Mouse (Mus musculus) hindbrain, embryonic 13.5 days (tissue): ENCODE results near the gene Unc119. TPM values are rescaled to one million over a fixed set of nuclear protein-coding genes. Genes with fewer than 3 reads are reported as not detected.

ENCODE experiments used
- ATAC-seq: fragments of 200-750 bp; cut with Nextera tagmentation; 2 replicates; pipeline ENCODE4 v1.8.0; 2017; ENCODE audit warnings: moderate TSS enrichment; ENCODE audit not compliant: low FRiP score
- H3K27ac ChIP-seq: fragments of 300-500 bp; sonication (generic); 2 replicates; pipeline ENCODE4 v1.5.1; 2015; ENCODE audit warnings: inconsistent platforms, mild to moderate bottlenecking, moderate library complexity
- H3K27me3 ChIP-seq: fragments of 300-500 bp; sonication (generic); 2 replicates; pipeline ENCODE4 v1.6.1; 2015; ENCODE audit warnings: mild to moderate bottlenecking, inconsistent platforms
- H3K36me3 ChIP-seq: fragments of 300-500 bp; sonication (generic); 2 replicates; pipeline ENCODE4 v1.6.1; 2015; ENCODE audit warnings: mild to moderate bottlenecking, inconsistent platforms
- H3K4me1 ChIP-seq: fragments of 300-500 bp; sonication (generic); replicated peaks from 2 replicates; pipeline ENCODE4 v1.6.1; 2015; ENCODE audit warnings: inconsistent platforms
- H3K4me2 ChIP-seq: fragments of 300-500 bp; sonication (generic); 2 replicates; pipeline ENCODE4 v1.6.1; 2015; ENCODE audit warnings: inconsistent platforms, mild to moderate bottlenecking, moderate library complexity
- H3K4me3 ChIP-seq: fragments of 300-500 bp; sonication (generic); 2 replicates; pipeline ENCODE4 v1.5.1; 2015; ENCODE audit warnings: mild to moderate bottlenecking, inconsistent platforms
- H3K9ac ChIP-seq: fragments of 300-500 bp; sonication (generic); 2 replicates; pipeline ENCODE4 v1.6.1; 2015; ENCODE audit warnings: mild to moderate bottlenecking, inconsistent platforms
- H3K9me3 ChIP-seq: fragments of 300-500 bp; sonication (generic); 2 replicates; pipeline ENCODE4 v1.6.1; 2016; ENCODE audit warnings: inconsistent platforms
- WGBS: fragments of 180-500 bp; shearing (Covaris S2); methylation state at CpG from one replicate; pipeline ENCODE4 v1.1.7; 2015; 5-methylcytosine and 5-hydroxymethylcytosine counted together
- polyA plus RNA-seq: library from polyadenylated mRNA; unstranded; fragments of >200 nt; fragmentation: Nextera tagmentation; extraction: Ambion mirVana; gene quantifications from 2 replicates; pipeline ENCODE4 v1.2.1, GENCODE M21; 2015

The Unc119 gene
- polyA plus RNA-seq: 75.1 and 76.7 TPM in 2 replicates

DNA sequence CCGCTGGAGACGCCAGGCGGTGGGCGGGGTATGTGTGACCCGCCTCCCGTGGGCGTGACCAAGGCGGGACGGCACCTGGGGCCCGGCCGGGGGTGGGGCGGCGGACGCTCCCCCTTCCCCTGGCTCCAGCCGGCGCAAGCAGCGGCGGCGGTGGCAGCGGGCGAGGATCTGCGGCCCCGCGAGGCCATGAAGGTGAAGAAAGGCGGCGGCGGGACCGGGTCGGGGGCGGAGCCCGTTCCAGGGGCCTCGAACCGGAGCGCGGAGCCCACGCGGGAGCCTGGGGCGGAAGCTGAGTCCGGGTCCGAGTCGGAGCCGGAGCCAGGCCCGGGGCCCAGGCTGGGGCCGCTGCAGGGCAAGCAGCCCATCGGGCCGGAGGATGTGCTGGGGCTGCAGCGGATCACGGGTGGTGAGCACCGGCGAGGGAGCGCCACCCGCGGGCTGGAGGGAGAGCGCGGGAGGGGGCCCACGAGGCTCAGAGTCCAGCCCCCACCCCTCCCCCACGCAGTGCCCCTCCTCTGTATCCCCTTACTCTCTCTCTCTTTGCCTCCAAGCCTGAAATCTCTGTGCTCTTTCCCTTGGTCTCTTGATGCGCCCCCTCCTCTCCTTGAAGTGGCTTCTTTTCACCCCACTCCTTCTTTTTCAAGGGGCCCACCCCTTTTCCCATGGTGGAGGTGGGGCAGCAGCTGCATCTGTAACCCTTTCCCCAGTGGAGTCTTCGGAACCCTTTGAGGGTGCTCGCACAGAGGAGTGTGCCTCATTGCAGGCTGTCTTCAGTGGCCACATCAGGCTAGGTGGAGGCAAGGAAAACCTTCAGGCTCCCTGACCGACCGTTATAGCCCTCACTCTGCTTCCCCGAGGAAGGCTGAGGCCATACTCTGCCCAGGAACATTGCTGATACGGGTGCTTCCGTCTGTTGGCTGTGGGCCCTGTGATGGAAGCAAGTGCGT, at the start of gene Unc119:
Gene Unc119, plus strand, starts transcription at position 102 of the 947 bp plus-strand sequence.
- Histone ChIP-seq H3K9me3 (no peaks in the 10 kb centered on the region), H3K27ac (peak within 1 kb of the TSS; percentile 92), H3K4me3 (peak within 1 kb of the TSS; percentile 90), H3K9ac (peak within 1 kb of the TSS; percentile 98), H3K4me1 (peaks cover 46% of the 10 kb centered on the region), H3K36me3 (peaks cover 43% of the 10 kb centered on the region), H3K4me2 (peak within 1 kb of the TSS; percentile 73), H3K27me3 (no peaks in the 10 kb centered on the region)
- 2% methylated on average over 59 of the region's 66 CpGs for WGBS
- peak; percentile 77 for ATAC-seq

DNA sequence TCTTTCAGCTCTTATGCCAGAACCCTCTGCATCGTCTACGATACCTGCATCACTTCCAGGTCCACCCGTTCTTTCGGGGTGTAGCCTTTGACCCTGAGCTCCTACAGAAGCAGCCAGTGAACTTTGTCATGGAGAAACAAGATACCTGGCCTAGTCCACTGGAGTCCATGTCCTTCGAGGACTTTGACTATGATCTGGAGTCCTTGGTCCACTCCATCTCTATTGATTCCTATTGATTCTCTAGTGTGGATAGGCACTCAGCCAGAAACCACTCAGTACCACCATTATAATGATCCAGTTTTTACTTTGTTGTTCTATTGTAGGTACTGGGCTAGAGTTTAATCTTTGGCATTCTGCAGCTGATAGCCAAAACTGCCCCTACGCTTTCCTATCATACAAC, 48.7 kb upstream of the Unc119 start:
- Histone ChIP-seq H3K4me3 (no peak overlapping the region), H3K9me3 (no peaks in the 10 kb centered on the region), H3K27ac (no peak overlapping the region), H3K4me2 (no peak overlapping the region), H3K27me3 (no peaks in the 10 kb centered on the region), H3K4me1 (no peaks in the 10 kb centered on the region), H3K36me3 (peaks cover 49% of the 10 kb centered on the region), H3K9ac (no peak overlapping the region)
- ATAC-seq: no peak
- WGBS: 97% methylated on average over 6 of the region's 6 CpGs

DNA sequence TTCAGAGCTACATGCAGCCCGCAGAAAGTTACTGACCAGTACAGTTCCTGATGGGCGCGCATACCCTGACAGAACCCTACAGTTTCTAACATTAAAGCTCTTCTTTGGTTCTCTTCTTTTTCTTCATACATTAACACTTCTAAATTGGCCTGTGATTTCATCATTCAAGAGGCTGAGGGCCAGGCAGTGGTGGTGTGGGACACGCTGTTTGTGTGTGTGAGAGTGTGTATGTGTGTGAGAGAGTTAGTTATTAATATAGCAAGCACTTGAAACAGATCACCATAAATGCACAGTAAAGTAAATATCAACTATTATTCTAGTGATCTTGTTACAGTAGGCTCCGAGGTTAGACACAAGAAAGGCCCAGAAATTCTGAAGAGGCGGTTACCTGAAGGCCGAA, 42.4 kb upstream of the Unc119 start:
- Histone ChIP-seq H3K27me3 (no peaks in the 10 kb centered on the region), H3K27ac (peak overlapping the region; percentile 58), H3K4me3 (peak overlapping the region; percentile 60), H3K4me2 (peak overlapping the region; percentile 99), H3K9me3 (no peaks in the 10 kb centered on the region), H3K36me3 (0 out of 2 replicates have a peak, but pooled peaks cover 12% of the 10 kb centered on the region), H3K9ac (peak overlapping the region; percentile 64), H3K4me1 (peaks cover 10% of the 10 kb centered on the region)
- WGBS: 67% methylated on average over 7 of the region's 7 CpGs
- ATAC-seq: peak; percentile 36

DNA sequence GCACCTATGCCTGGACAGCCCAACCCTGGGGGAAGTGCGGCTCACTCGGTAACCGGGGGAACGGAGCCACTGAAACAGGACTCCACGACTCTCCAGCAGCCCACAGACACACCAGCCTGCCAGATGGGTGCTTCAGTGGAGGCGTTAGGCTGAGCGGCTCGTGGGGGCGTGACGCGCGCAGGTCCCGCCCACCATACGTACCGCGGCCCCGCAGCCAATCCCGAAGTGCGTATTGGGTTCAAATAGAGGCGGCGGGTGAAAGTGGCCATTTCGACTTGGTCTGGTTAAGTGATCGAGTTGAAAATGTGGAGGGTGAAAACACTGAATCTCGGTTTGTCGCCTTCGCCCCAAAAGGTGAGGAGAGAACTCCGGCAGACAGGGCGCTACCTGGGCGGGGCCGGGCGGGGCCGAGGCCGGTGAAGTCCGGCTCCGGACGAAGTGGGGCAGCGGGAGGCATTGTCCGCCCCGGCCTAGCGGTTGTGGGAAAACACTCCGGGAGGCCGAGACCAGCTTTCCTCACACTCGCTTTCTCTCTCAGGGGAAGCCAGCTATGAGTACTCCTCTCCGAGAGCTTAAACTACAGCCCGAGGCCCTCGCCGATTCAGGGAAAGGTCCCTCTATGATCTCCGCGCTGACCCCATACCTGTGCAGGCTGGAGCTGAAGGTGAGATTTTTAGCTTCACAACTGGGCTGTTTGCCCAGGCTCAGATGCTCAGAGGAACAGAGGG, 41.8 kb upstream of the Unc119 start, which contains the start of gene Spag5:
Gene Spag5, plus strand, starts transcription at position 173 of the 728 bp plus-strand sequence.
- Histone ChIP-seq H3K36me3 (0 out of 2 replicates have a peak, but pooled peaks cover 8% of the 10 kb centered on the region), H3K4me2 (peak within 1 kb of the TSS; percentile 99), H3K27me3 (no peaks in the 10 kb centered on the region), H3K27ac (peak within 1 kb of the TSS; percentile 58), H3K9me3 (no peaks in the 10 kb centered on the region), H3K9ac (peak within 1 kb of the TSS; percentile 64), H3K4me3 (peak within 1 kb of the TSS; percentile 60), H3K4me1 (peaks cover 10% of the 10 kb centered on the region)
- under 1% methylated on average over 49 of the region's 49 CpGs for WGBS
- peak; percentile 99 for ATAC-seq

DNA sequence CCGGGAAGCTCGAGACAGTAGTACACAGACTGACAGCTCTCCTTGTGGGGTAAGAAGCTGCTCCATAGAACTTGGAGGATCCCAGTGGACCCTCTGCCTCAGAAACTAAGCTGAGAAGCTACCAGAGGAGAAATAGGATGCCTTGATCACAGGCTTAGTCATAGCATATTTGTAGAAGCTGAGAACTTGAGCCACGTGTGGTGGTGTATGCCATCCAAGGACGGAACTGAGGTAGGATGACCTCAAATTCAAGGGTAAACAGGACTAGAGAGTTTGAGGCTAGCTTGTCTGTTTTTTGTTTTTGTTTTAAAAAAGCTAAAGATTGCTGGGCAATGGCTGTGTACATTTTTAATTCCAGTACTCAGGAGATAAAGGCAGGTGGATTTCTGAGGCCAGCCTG, 38.0 kb upstream of the Unc119 start:
- Histone ChIP-seq H3K36me3 (0 out of 2 replicates have a peak, but pooled peaks cover 12% of the 10 kb centered on the region), H3K27me3 (no peaks in the 10 kb centered on the region), H3K4me3 (no peak overlapping the region), H3K27ac (no peak overlapping the region), H3K4me1 (peaks cover 10% of the 10 kb centered on the region), H3K9ac (no peak overlapping the region), H3K9me3 (no peaks in the 10 kb centered on the region), H3K4me2 (no peak overlapping the region)
- 93% methylated on average over 4 of the region's 4 CpGs for WGBS
- no peak for ATAC-seq

DNA sequence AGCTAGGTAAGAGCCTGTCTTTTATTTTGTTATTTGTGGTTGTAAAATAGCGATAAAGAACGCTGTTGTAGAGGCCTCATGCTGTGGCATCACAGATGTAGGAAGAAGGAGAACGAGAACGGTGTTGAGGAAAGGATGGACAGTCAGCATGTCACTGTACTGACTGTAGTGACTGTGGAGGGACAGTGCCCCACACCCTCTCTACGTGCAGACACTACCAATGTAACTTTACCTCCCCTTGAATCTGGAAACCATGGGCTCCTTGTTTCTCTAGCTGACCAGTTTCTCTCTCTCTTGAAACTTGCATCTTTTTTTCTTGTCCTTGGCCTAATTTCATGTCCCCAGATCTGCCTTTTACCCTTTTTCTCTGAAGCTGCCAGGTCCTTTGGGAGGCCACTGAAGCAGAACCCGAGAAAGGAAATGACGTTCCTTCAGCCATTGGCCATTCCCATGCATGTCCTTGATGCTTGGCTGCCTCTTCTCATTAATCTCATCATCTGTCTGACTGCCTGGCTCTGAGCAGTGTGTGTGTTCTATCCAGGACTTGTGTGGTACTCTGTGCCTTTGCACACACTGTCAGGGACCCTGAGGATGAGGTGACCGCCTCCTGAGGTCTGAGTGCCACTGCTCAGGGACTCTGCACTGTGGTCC, 32.3 kb upstream of the Unc119 start:
- 82% methylated on average over 8 of the region's 8 CpGs for WGBS
- no peaks in the 10 kb centered on the region for H3K9me3 ChIP-seq
- H3K9ac ChIP-seq: no peak overlapping the region
- no peak overlapping the region for H3K27ac ChIP-seq
- no peaks in the 10 kb centered on the region for H3K27me3 ChIP-seq
- no peaks in the 10 kb centered on the region for H3K4me1 ChIP-seq
- no peak overlapping the region for H3K4me3 ChIP-seq
- ATAC-seq: no peak
- peaks cover 7% of the 10 kb centered on the region; the same call in 1 of the 2 replicates for H3K36me3 ChIP-seq
- no peak overlapping the region for H3K4me2 ChIP-seq

DNA sequence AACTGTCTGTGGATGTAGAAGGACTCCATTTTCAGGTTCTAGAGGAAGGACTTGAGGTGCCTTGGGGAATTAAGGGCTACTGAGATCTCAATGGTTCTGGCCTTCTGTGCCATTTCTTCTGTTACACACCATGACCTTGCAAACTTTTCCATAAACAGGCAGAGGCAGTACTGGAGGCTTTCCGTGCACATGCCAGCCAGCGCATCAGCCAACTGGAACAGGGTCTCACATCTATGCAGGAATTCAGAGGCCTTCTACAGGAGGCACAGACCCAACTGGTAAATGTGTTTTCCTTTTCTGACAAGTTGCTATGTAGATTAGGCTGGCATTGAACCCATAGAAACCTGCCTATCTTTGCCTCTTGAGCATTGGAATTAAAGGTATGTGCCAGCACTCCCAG, 29.6 kb upstream of the Unc119 start:
- Histone ChIP-seq H3K4me2 (no peak overlapping the region), H3K4me3 (no peak overlapping the region), H3K36me3 (peaks cover 10% of the 10 kb centered on the region; the same call in 1 of the 2 replicates), H3K9ac (no peak overlapping the region), H3K27me3 (no peaks in the 10 kb centered on the region), H3K9me3 (no peaks in the 10 kb centered on the region), H3K27ac (no peak overlapping the region), H3K4me1 (no peaks in the 10 kb centered on the region)
- no peak for ATAC-seq
- WGBS: 100% methylated on average over 2 of the region's 2 CpGs

DNA sequence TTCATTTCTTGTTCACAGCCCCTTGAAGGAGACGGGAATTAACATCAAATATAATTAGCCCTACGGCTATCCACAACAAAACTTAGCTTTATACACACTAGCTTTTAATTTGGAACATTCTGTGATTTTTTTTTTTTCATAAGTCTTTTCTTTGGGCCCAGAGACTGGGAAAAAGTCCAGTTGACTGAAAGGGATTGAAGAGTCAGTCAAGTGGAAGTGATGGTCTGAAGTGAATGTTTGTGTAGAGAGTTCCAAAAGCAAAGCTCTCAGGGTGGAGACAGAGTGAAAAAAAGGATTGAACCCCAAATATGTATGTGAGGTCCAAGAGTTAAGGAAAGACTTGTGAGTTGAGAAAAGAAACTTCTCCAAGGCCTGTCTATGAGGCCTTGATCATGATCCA, 24.9 kb upstream of the Unc119 start:
- H3K4me2 ChIP-seq: no peak overlapping the region
- WGBS: 89% methylated on average over 2 of the region's 2 CpGs
- H3K27ac ChIP-seq: no peak overlapping the region

DNA sequence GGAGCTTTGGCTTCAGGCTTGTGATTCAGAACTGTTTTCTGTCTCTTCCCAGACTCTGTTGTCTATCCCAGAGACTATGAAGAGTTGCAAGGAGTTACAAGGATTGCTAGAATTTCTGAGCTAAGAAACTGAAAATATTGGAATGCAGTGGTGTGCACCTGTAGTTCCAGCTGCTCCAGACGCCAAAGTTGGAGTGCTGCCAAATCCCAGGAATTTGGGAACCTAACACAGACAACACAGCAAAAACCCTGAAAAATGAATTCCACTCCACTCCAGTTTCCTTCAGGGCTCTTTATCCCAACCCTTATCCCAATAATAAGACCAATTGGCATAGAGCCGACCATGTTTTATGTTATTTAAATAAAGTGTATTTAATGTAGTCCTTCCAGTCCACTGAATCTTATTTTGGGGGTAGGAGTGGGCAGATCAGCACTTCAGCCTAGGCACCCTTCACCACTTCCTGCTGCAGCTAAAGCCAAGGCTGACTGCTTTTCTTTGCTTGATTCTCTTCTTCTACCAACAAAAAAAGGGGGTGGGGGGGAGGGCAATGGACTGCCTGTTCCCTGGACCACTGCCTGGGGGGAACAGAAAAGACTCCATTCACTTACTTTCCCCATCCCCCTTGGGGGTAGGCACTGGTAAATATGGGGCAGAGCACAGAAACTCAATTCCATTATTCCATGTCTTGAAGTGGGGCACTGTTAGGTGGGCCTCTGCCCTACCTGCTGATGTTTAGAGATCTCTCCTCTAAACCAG, 21.0 kb upstream of the Unc119 start:
- Histone ChIP-seq H3K36me3 (peaks cover 10% of the 10 kb centered on the region; the same call in 1 of the 2 replicates), H3K9me3 (no peaks in the 10 kb centered on the region), H3K4me3 (peak overlapping the region; percentile 17; the same call in 1 of the 2 replicates), H3K9ac (no peak overlapping the region), H3K27me3 (no peaks in the 10 kb centered on the region), H3K27ac (peak overlapping the region; percentile 69), H3K4me1 (peaks cover 22% of the 10 kb centered on the region), H3K4me2 (peak overlapping the region; percentile 41)
- 58% methylated on average over 2 of the region's 2 CpGs for WGBS
- peak; percentile 62 for ATAC-seq

More for the DNA sequence above, 24.9 kb upstream of the Unc119 start:
- Histone ChIP-seq H3K4me1 (peaks cover 15% of the 10 kb centered on the region), H3K4me3 (no peak overlapping the region), H3K27me3 (no peaks in the 10 kb centered on the region), H3K36me3 (peaks cover 14% of the 10 kb centered on the region; the same call in 1 of the 2 replicates), H3K9ac (no peak overlapping the region), H3K9me3 (no peaks in the 10 kb centered on the region)
- ATAC-seq: no peak

DNA sequence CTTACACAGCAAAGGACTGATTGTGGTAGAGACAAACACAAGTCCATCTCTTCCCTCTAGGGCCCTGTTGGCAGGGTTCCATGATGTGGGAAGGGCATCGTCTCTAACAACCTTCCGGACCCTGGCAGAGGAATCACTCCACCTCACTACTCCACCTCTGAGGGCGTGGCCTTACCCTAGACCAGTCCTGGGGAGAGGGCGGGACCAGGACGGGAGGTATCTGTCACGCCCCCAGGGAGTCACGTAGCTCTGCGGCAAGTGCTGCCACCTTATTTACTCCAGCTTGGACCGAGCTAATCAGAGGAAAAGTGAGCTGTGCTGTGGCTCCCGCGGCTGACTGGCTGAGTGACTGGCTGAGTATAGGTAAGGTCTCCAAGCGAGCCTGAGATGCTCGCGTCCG, 20.4 kb upstream of the Unc119 start, which contains the start of gene Aldoc:
Gene Aldoc, plus strand, starts transcription at position 109 of the 400 bp plus-strand sequence.
- Histone ChIP-seq H3K36me3 (0 out of 2 replicates have a peak, but pooled peaks cover 6% of the 10 kb centered on the region), H3K4me3 (peak within 1 kb of the TSS; percentile 17), H3K27ac (peak within 1 kb of the TSS; percentile 69), H3K9ac (peak within 1 kb of the TSS; percentile 40; the same call in 1 of the 2 replicates), H3K27me3 (no peaks in the 10 kb centered on the region), H3K9me3 (no peaks in the 10 kb centered on the region), H3K4me2 (peak within 1 kb of the TSS; percentile 41), H3K4me1 (peaks cover 22% of the 10 kb centered on the region)
- 8% methylated on average over 15 of the region's 15 CpGs for WGBS
- peak; percentile 85 for ATAC-seq
